Mouse (Mus musculus): ENCODE data around the gene Ftl1.
"Not testable (repeated sequence)": the region's sequence is repeated elsewhere in the genome, so short reads cannot be mapped to it uniquely, and the experiment has no call there.

The Ftl1 gene

GRCm38 (mm10) chr7:45476453-45476852 is 16.8 kb upstream of the Ftl1 start:
- in situ Hi-C loops (cut with MboI, MseI), result loop anchor here (5.0 kb wide), 1 partner anchor 86 kb away; no protein-coding TSS in a partner anchor

- in situ Hi-C loops (cut with MboI, MseI), result loop anchor here (5.0 kb wide), 1 partner anchor 87 kb away; no protein-coding TSS in a partner anchor
Measured at GRCm38 (mm10) chr7:45475291-45475969, 15.7 kb upstream of the Ftl1 start.

- in situ Hi-C loops (cut with MboI, MseI), result no loop called here
Measured at GRCm38 (mm10) chr7:45470869-45471268, 11.2 kb upstream of the Ftl1 start.

- in situ Hi-C loops (cut with MboI, MseI), result no loop called here
Measured at GRCm38 (mm10) chr7:45467090-45467670, 7.5 kb upstream of the Ftl1 start.

GRCm38 (mm10) chr7:45466283-45467089 is 6.8 kb upstream of the Ftl1 start, which contains the start of gene Bax:
Bax (minus strand) TSS chr7:45466898.
- in situ Hi-C loops (cut with MboI, MseI), result no loop called here

- in situ Hi-C loops (cut with MboI, MseI), result no loop called here
Measured at GRCm38 (mm10) chr7:45465549-45465948, 5.9 kb upstream of the Ftl1 start.

- in situ Hi-C loops (cut with MboI, MseI), result no loop called here
Measured at GRCm38 (mm10) chr7:45465112-45465511, 5.4 kb upstream of the Ftl1 start.

- in situ Hi-C loops (cut with MboI, MseI), result no loop called here
Measured at GRCm38 (mm10) chr7:45463987-45464778, 4.5 kb upstream of the Ftl1 start.

GRCm38 (mm10) chr7:45462868-45463267 is 3.2 kb upstream of the Ftl1 start:
- in situ Hi-C loops (cut with MboI, MseI), result not testable (repeated sequence)

DNA sequence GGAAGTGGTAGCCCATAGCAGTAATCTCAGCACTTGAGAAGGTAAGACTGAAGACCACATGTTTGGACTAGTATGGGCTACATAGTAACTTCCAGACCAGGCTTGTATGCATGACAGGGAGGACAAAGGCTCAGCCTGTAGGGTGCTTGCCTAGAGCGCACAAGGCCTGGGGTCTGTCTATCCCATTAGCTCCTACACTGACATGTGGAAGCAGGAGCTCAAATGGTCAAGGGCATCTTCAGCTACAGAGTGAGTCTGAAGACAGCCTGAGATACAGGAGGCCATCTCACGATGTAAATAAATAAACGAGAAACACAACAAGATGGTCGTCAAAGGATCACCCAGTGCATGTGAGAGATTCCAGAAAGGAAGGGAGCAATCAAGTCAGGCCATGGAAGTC is 2.6 kb upstream of the Ftl1 start:
- in situ Hi-C loops (cut with MboI, MseI), result no loop called here

- in situ Hi-C loops (cut with MboI, MseI), result no loop called here
Measured at GRCm38 (mm10) chr7:45461781-45462180, 2.1 kb upstream of the Ftl1 start.

GRCm38 (mm10) chr7:45461326-45461725 is 1.6 kb upstream of the Ftl1 start:
- in situ Hi-C loops (cut with MboI, MseI), result no loop called here

DNA sequence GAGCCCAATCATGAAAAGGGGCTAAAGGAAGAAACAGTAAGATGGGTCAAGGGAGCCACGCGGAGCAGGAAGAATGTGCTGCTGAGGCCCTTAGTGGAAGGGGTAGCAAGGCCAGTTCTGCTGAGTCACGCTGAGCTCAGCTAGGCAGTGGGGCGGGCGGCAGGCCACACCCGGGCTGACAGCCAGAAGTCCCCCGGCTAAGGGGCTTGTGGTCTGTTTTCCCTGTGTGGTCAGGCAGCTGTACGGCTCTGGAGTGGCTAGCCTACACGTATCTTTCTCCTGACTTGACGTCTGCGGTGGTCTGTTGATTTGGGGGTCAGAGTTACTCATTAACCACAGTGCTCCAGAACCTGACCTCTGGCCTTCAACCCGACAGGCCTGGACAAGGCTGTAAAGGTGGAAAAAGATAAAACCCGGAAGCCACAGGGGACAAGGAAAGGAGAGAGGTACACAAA is 1.2 kb upstream of the Ftl1 start:
- in situ Hi-C loops (cut with MboI, MseI), result no loop called here

DNA sequence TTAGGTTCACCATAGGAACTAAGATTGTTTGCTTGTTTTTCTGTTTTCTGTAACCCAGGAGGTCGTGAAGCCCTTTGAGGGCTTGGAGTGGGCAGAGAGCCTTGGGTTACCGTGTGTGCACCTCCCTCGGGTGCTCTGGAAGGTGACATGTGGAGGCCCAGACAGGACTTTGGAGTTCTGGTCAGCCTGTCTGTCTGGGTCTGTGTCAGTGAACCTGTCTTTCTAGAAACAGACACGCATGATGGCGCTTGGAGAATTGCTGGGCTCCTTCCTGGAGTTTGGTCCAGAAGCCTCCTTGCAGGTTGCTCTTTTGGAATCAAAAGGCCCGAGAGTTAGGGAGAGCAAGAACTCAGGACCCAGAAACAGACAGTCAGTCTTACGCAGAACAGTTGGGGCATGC is 693 bp upstream of the Ftl1 start:
- in situ Hi-C loops (cut with MboI, MseI), result no loop called here

DNA sequence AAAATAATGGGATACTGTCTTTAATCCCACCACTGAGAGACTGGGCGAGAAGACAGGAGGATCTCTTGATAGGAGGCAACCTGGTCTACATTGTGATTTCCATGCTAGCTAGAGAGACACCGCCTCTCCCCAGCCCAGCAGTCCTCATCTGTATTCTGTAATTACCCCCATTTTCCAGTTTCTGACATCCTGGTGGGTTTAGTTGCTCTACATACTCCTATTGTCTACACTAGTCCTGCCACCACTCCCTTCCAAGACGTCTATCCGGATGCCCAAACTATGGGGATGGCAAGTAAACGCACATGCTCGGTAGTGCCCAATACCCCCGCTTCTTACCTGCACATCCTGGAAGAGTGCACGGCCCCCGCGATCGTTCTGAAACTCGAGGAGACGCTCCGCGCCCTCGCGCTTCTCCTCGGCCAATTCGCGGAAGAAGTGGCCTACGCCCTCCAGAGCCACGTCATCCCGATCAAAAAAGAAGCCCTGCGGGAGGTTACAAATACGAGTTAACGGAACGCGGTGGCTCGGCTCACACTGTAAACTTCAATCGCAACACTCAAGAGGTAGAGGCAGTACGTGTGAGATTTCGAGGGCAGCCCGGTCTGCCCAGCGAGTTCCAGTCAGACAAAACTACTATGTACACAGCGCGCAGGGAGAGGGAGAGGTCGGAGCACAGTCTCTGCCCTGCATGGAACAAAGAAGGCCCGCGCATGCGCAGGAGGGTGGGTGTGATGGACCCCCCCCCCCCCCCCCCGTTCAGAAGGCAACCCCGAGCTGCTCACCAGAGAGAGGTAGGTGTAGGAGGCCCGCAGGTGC is 728 bp downstream of the Ftl1 start:
- in situ Hi-C loops (cut with MboI, MseI), result no loop called here

DNA sequence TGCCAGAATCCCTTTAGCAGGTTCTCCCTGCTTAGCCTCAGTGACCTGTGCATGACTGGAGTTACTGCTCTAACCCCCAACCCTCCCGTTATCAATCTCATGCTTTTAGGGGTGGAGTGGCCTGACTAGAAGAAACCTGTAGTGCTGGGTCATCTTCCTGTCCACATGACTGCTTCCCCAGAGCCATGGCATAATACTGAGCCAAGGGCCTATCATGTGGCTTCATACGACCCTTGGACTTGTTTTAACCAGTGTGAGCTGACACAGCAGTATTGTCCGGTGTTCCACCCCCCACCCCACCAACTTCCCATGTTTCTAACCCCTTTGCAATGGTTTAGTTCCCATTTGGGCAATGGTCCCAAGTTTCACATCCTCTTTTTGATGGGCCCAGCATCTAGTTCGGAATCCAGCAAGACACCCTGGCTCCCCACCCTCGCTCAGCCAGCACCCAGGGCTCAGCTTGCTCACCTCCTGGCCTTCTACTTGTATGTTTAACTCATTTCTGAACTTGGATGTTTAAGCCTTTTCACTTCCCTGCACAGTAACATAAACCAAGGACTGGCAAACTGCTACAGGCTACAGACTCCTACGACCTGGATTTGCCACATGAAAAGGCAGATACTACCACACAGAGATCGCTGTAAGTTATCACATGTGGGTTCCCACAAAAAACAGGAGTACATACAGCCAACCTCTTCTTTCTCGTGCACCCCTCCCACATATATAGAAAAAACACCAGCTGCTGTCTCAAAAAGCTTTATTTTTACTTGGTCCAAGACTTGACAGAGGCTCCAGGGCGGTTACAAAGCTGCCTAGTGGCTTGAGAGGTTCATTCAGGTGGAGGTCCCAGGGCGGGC is 2.3 kb downstream of the Ftl1 start:
- in situ Hi-C loops (cut with MboI, MseI), result no loop called here

- in situ Hi-C loops (cut with MboI, MseI), result no loop called here
Measured at GRCm38 (mm10) chr7:45456721-45457203, 2.9 kb downstream of the Ftl1 start.

GRCm38 (mm10) chr7:45455932-45456696 is 3.6 kb downstream of the Ftl1 start:
- in situ Hi-C loops (cut with MboI, MseI), result no loop called here

DNA sequence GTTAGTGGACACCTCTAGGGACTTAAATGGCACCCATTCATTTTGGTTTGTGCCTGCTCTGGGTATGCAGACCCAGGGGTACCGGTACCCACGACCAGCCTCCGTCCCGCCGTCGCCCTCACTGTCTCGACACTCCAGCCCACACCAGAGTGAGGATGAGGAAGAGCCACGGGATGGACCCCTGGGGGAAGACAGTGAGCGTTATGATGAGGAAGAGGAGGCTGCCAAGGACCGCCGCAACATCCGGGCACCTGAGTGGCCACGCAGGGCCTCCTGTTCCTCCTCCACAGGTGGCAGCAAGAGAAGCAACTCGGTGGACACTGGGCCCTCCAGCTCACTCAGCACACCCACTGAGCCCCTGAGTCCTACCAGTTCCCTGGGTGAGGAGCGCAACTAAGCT is 4.7 kb downstream of the Ftl1 start:
- in situ Hi-C loops (cut with MboI, MseI), result no loop called here
